Mouse (Mus musculus) midbrain, embryonic 14.5 days (tissue): ENCODE data around the gene Arhgap1. TPM values are rescaled to one million over a fixed set of nuclear protein-coding genes. Genes with fewer than 3 reads are reported as not detected.
A peak's percentile ranks its signal among the peaks of the same experiment; 100 is the strongest.

Experiments
- ATAC-seq: fragments of 200-750 bp; cut with Nextera tagmentation; 2 replicates; pipeline ENCODE4 v1.8.0; 2017; ENCODE audit warnings: moderate number of reproducible peaks, moderate library complexity; ENCODE audit not compliant: low FRiP score, low TSS enrichment
- DNase-seq: peaks from one replicate; pipeline ENCODE4 v3.0.0-alpha.2; 2015
- H3K27ac ChIP-seq: fragments of 300-500 bp; sonication (generic); replicated peaks from 2 replicates; pipeline ENCODE4 v1.5.1; 2014; ENCODE audit warnings: mild to moderate bottlenecking, low read depth, low read length, moderate library complexity
- H3K27me3 ChIP-seq: fragments of 300-500 bp; sonication (generic); 2 replicates; pipeline ENCODE4 v1.6.1; 2014; ENCODE audit warnings: low read length, control low read depth, mixed read lengths; ENCODE audit not compliant: control insufficient read depth, insufficient read depth
- H3K36me3 ChIP-seq: fragments of 300-500 bp; sonication (generic); 2 replicates; pipeline ENCODE4 v1.6.1; 2014; ENCODE audit warnings: low read length, control low read depth; ENCODE audit not compliant: control insufficient read depth, insufficient read depth
- H3K4me1 ChIP-seq: fragments of 300-500 bp; sonication (generic); 2 replicates; pipeline ENCODE4 v1.6.1; 2014; ENCODE audit warnings: mild to moderate bottlenecking, antibody characterized with exemption, low read length, control low read depth; ENCODE audit not compliant: control insufficient read depth, insufficient read depth
- H3K4me2 ChIP-seq: fragments of 300-500 bp; sonication (generic); 2 replicates; pipeline ENCODE4 v1.6.1; 2014; ENCODE audit warnings: mild to moderate bottlenecking, low read length, moderate library complexity
- H3K4me3 ChIP-seq: fragments of 300-500 bp; sonication (generic); replicated peaks from 2 replicates; pipeline ENCODE4 v1.5.1; 2014; ENCODE audit warnings: low read depth, low read length
- H3K9ac ChIP-seq: fragments of 300-500 bp; sonication (generic); replicated peaks from 2 replicates; pipeline ENCODE4 v1.6.1; 2014; ENCODE audit warnings: mild to moderate bottlenecking, low read length, moderate library complexity
- H3K9me3 ChIP-seq: fragments of 300-500 bp; sonication (generic); 2 replicates; pipeline ENCODE4 v1.6.1; 2016; ENCODE audit warnings: low read length, control low read depth, mixed read lengths; ENCODE audit not compliant: control insufficient read depth
- whole genome bisulfite sequencing: fragments of 180-500 bp; shearing (Covaris S2); extraction: QIAGEN DNeasy Blood & Tissue Kit; methylation state at CpG from one replicate; pipeline ENCODE4 v1.1.7; 2014; 5-methylcytosine and 5-hydroxymethylcytosine counted together
- polyA plus RNA-seq: library from polyadenylated mRNA; unstranded; fragments of >200 nt; fragmentation: Nextera tagmentation; extraction: Ambion mirVana; gene quantifications from 2 replicates; pipeline ENCODE4 v1.2.1, GENCODE M21; 2014

Arhgap1 gene
- polyA plus RNA-seq, 1 experiment from 2014 or later: 101 TPM

GRCm38 (mm10) chr2:91642825-91643415, 6.7 kb upstream of the Arhgap1 start:
- Histone ChIP-seq H3K4me3 (no peak overlapping the region), H3K4me1 (no peaks in the 10 kb centered on the region), H3K4me2 (no peak overlapping the region), H3K36me3 (peaks cover 57% of the 10 kb centered on the region), H3K9me3 (no peaks in the 10 kb centered on the region), H3K9ac (no peak overlapping the region), H3K27me3 (no peaks in the 10 kb centered on the region), H3K27ac (no peak overlapping the region)
- ATAC-seq (no peak), DNase-seq (no peak)
- WGBS: 98% methylated on average over 2 of the region's 2 CpGs

GRCm38 (mm10) chr2:91644021-91644420, 5.6 kb upstream of the Arhgap1 start:
- Histone ChIP-seq H3K4me1 (peaks cover 7% of the 10 kb centered on the region), H3K4me2 (no peak overlapping the region), H3K36me3 (peaks cover 58% of the 10 kb centered on the region), H3K4me3 (no peak overlapping the region), H3K27ac (no peak overlapping the region), H3K9ac (no peak overlapping the region), H3K27me3 (no peaks in the 10 kb centered on the region), H3K9me3 (no peaks in the 10 kb centered on the region)
- WGBS: 97% methylated on average over 11 of the region's 11 CpGs
- ATAC-seq (no peak), DNase-seq (no peak)

DNA sequence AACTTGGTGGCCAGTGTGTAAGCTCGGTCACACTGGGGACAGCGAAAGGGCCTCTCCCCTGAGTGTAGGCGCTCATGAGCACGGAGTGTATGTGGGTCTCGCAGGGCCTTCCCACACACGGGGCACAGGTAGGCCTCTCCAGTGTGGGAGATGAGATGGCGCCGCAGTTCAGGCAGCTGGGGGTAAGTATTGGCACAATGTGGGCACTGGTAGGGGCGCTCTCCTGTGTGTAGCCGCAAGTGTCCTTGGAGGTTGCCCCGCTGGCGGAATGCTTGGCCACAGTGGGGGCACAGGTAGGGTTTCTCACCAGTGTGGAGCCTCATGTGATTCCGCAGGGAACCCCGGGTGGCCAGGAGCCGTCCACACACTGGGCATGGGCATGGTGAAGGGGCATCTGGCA, 4.3 kb upstream of the Arhgap1 start:
- peaks cover 7% of the 10 kb centered on the region for H3K4me1 ChIP-seq
- peaks cover 58% of the 10 kb centered on the region for H3K36me3 ChIP-seq
- 98% methylated on average over 15 of the region's 15 CpGs for WGBS
- H3K27ac ChIP-seq: no peak overlapping the region
- ATAC-seq (no peak), DNase-seq (no peak)
- no peaks in the 10 kb centered on the region for H3K9me3 ChIP-seq
- no peaks in the 10 kb centered on the region for H3K27me3 ChIP-seq
- H3K4me2 ChIP-seq: no peak overlapping the region
- H3K4me3 ChIP-seq: no peak overlapping the region
- H3K9ac ChIP-seq: no peak overlapping the region

DNA sequence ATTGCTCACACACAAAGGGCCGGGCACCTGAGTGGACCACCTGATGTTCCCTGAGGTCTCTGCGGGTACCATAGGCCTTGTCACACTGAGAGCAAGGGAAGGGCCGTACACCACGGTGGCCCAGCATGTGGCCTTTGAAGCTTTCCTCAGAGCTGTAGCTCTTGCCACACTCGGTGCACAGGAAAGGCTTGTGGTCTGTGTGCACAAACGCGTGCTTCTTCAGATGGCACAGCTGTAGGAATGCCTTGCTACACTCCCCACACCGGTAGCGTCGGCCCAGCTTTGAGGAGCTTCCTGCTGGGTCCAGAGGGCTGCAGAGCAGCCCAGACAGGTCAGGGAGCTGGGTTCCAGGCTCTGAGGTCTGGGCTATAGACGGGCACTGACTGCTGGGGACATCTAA, 3.8 kb upstream of the Arhgap1 start:
- no peaks in the 10 kb centered on the region for H3K9me3 ChIP-seq
- peaks cover 58% of the 10 kb centered on the region for H3K36me3 ChIP-seq
- WGBS: 93% methylated on average over 11 of the region's 11 CpGs
- DNase-seq: no peak
- peaks cover 10% of the 10 kb centered on the region for H3K4me1 ChIP-seq
- no peaks in the 10 kb centered on the region for H3K27me3 ChIP-seq
- no peak overlapping the region for H3K4me2 ChIP-seq
- H3K27ac ChIP-seq: no peak overlapping the region
- no peak for ATAC-seq
- H3K9ac ChIP-seq: no peak overlapping the region
- H3K4me3 ChIP-seq: no peak overlapping the region

- 30% methylated on average over 1 of the region's 1 CpGs for WGBS
- H3K27ac ChIP-seq: no peak overlapping the region
Observed at GRCm38 (mm10) chr2:91646733-91647132, 2.9 kb upstream of the Arhgap1 start.

GRCm38 (mm10) chr2:91649152-91649551, 508 bp upstream of the Arhgap1 start:
- Histone ChIP-seq H3K36me3 (peaks cover 44% of the 10 kb centered on the region), H3K9ac (peak overlapping the region; percentile 91), H3K4me2 (peak overlapping the region; percentile 99), H3K27me3 (no peaks in the 10 kb centered on the region), H3K4me3 (peak overlapping the region; percentile 90), H3K27ac (peak overlapping the region; percentile 80; the same call in 1 of the 2 replicates), H3K9me3 (no peaks in the 10 kb centered on the region), H3K4me1 (peaks cover 19% of the 10 kb centered on the region)
- DNase-seq: no peak
- ATAC-seq: no peak
- 5% methylated on average over 15 of the region's 15 CpGs for WGBS

More at GRCm38 (mm10) chr2:91646733-91647132, 2.9 kb upstream of the Arhgap1 start:
- Histone ChIP-seq H3K36me3 (peaks cover 58% of the 10 kb centered on the region), H3K27me3 (no peaks in the 10 kb centered on the region), H3K4me1 (peaks cover 14% of the 10 kb centered on the region), H3K4me2 (no peak overlapping the region), H3K4me3 (no peak overlapping the region), H3K9me3 (no peaks in the 10 kb centered on the region), H3K9ac (no peak overlapping the region)
- ATAC-seq: no peak
- DNase-seq: peak; percentile 86

- H3K4me1 ChIP-seq: peaks cover 19% of the 10 kb centered on the region
- H3K27me3 ChIP-seq: no peaks in the 10 kb centered on the region
- WGBS: 18% methylated on average over 16 of the region's 16 CpGs
- H3K27ac ChIP-seq: peak overlapping the region; percentile 73
- peak overlapping the region; percentile 90 for H3K4me3 ChIP-seq
- DNase-seq (no peak), ATAC-seq (peak; percentile 44)
- no peaks in the 10 kb centered on the region for H3K9me3 ChIP-seq
- peaks cover 44% of the 10 kb centered on the region for H3K36me3 ChIP-seq
- H3K4me2 ChIP-seq: peak overlapping the region; percentile 99
- peak overlapping the region; percentile 69 for H3K9ac ChIP-seq
Observed at GRCm38 (mm10) chr2:91650360-91650995, 818 bp downstream of the Arhgap1 start.

DNA sequence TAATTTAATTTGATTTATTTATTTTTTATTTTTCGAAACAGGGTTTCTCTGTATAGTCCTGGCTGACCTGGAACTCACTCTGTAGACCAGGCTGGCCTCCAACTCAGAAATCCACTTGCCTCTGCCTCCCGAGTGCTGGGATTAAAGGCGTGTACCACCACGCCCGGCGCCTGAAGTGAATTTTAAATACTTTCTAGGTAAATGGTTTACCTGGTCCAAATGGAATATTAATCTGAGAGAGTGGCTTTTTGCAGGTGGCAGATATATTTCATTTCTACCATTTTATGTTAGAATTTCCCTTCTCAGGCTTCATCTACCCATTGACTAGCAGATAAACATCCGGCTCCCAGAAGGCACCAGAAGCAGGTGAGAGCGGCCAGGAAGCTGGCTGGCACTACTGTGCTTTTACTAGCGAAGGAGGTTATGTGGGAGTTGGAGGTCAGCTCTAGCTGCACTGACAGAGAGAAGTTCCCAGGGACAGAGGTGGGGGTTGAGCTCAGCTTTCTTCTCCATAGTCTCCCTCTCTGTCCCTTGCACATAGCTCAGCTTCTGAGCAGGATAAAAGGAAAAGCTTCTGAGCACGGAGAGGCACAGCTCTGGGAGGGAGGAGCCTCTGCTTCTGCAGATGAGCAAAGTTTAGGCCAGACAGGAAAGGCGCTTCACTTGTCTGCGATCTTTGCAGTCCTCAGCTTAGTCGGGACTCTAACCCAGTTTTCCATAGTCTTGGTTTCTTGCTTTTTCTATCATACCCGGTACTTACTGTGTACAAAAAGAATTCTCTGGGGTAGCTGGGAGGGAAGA, 2.0 kb downstream of the Arhgap1 start:
- Histone ChIP-seq H3K4me2 (no peak overlapping the region), H3K27ac (no peak overlapping the region), H3K27me3 (no peaks in the 10 kb centered on the region), H3K36me3 (peaks cover 45% of the 10 kb centered on the region), H3K4me3 (no peak overlapping the region), H3K9ac (no peak overlapping the region), H3K4me1 (peaks cover 19% of the 10 kb centered on the region), H3K9me3 (no peaks in the 10 kb centered on the region)
- ATAC-seq (no peak), DNase-seq (no peak)
- 88% methylated on average over 14 of the region's 14 CpGs for WGBS
